Mouse (Mus musculus) c-Kit-negative CD71-positive TER-119-positive erythroid progenitor cells, embryonic 14.5 days (primary cell): Measurements from ENCODE around the gene Cd38.

Experiments used
- DNase-seq: peaks from one replicate; pipeline ENCODE4 v3.0.0-alpha.2; 2013; ENCODE audit warnings: low read depth, low spot score

Gene Cd38

GRCm38 (mm10) chr5:43868253-43868652 lies at the start of gene Cd38:
Gene Cd38 (plus strand): TSS chr5:43868553.
- DNase-seq = no peak

- DNase-seq = no peak
Measured at GRCm38 (mm10) chr5:43818695-43819094, 49.7 kb upstream of the Cd38 start, which contains the start of gene Bst1. Gene Bst1 (plus strand): TSS chr5:43818885.

GRCm38 (mm10) chr5:43820785-43821184 lies 47.6 kb upstream of the Cd38 start:
- DNase-seq = no peak

GRCm38 (mm10) chr5:43821538-43821937 lies 46.8 kb upstream of the Cd38 start, which contains the start of gene Fbxl5:
Gene Fbxl5 (minus strand): TSS chr5:43821638.
- no peak for DNase-seq

GRCm38 (mm10) chr5:43822199-43822598 lies 46.2 kb upstream of the Cd38 start:
- DNase-seq = no peak

- no peak for DNase-seq
Measured at GRCm38 (mm10) chr5:43822824-43823223, 45.5 kb upstream of the Cd38 start.

GRCm38 (mm10) chr5:43824580-43824979 lies 43.8 kb upstream of the Cd38 start:
- DNase-seq = no peak

GRCm38 (mm10) chr5:43826883-43827282 lies 41.5 kb upstream of the Cd38 start:
- DNase-seq = no peak

- DNase-seq = no peak
Measured at GRCm38 (mm10) chr5:43827366-43827765, 41.0 kb upstream of the Cd38 start.

GRCm38 (mm10) chr5:43836590-43836989 lies 31.8 kb upstream of the Cd38 start:
- no peak for DNase-seq

- peak; percentile 21 for DNase-seq
Measured at GRCm38 (mm10) chr5:43837372-43837771, 31.0 kb upstream of the Cd38 start.

GRCm38 (mm10) chr5:43841144-43842010 lies 27.0 kb upstream of the Cd38 start:
- peak; percentile 24 for DNase-seq

GRCm38 (mm10) chr5:43842011-43842285 lies 26.4 kb upstream of the Cd38 start:
- DNase-seq = no peak

- no peak for DNase-seq
Measured at GRCm38 (mm10) chr5:43842576-43843155, 25.7 kb upstream of the Cd38 start.

- no peak for DNase-seq
Measured at GRCm38 (mm10) chr5:43845083-43845482, 23.3 kb upstream of the Cd38 start.

- DNase-seq = no peak
Measured at GRCm38 (mm10) chr5:43845646-43846045, 22.7 kb upstream of the Cd38 start.

GRCm38 (mm10) chr5:43846227-43846626 lies 22.1 kb upstream of the Cd38 start:
- DNase-seq = no peak

GRCm38 (mm10) chr5:43847555-43847954 lies 20.8 kb upstream of the Cd38 start:
- DNase-seq = no peak

GRCm38 (mm10) chr5:43848275-43848674 lies 20.1 kb upstream of the Cd38 start:
- no peak for DNase-seq

- DNase-seq = no peak
Measured at GRCm38 (mm10) chr5:43853096-43853867, 15.1 kb upstream of the Cd38 start.

GRCm38 (mm10) chr5:43853868-43854488 lies 14.4 kb upstream of the Cd38 start:
- DNase-seq = no peak

- DNase-seq = no peak
Measured at GRCm38 (mm10) chr5:43855769-43856168, 12.6 kb upstream of the Cd38 start.
